Mouse (Mus musculus) heart, adult 2 months (tissue): ENCODE measurements around the gene Anks6. TPM values are rescaled to one million over a fixed set of nuclear protein-coding genes. Genes with fewer than 3 reads are reported as not detected.

Experiments used
- DNase-seq, 2 experiments: peaks; one replicate each; pipeline ENCODE4 v3.0.0; 2021
- H3K27ac ChIP-seq: fragments of 200-600 bp; 2 replicates; pipeline ENCODE4 v1.8.1; 2022
- H3K27me3 ChIP-seq: fragments of 200-500 bp; 2 replicates; pipeline ENCODE4 v1.6.1; 2012; ENCODE audit warnings: mild to moderate bottlenecking, low read length, inconsistent platforms, mixed read lengths; ENCODE audit not compliant: control insufficient read depth, insufficient read depth
- H3K36me3 ChIP-seq: fragments of 200-500 bp; 2 replicates; pipeline ENCODE4 v1.6.1; 2012; ENCODE audit warnings: low read length, inconsistent platforms; ENCODE audit not compliant: control insufficient read depth, insufficient read depth
- H3K4me1 ChIP-seq: fragments of 200-500 bp; 2 replicates; pipeline ENCODE4 v1.6.1; 2011; ENCODE audit warnings: low read length; ENCODE audit not compliant: control insufficient read depth, insufficient read depth
- H3K4me3 ChIP-seq: fragments of 200-600 bp; 2 replicates; pipeline ENCODE4 v1.8.1; 2022
- H3K79me2 ChIP-seq: fragments of 200-500 bp; replicated peaks from 2 replicates; pipeline ENCODE4 v1.6.1; 2012; ENCODE audit warnings: mild to moderate bottlenecking, inconsistent platforms, low read length, moderate library complexity, mixed read lengths; ENCODE audit not compliant: control insufficient read depth, insufficient read depth
- H3K9ac ChIP-seq: fragments of 200-500 bp; 2 replicates; pipeline ENCODE4 v1.6.1; 2012; ENCODE audit warnings: low read depth, mild to moderate bottlenecking, control low read depth, inconsistent platforms, low read length, mixed read lengths
- CTCF ChIP-seq: fragments of 200-600 bp; IDR thresholded peaks from 2 replicates; pipeline ENCODE4 v1.8.1; 2022; ENCODE audit warnings: antibody characterized with exemption, mild to moderate bottlenecking, moderate library complexity
- EP300 ChIP-seq: fragments of 200-500 bp; IDR thresholded peaks from 2 replicates; pipeline ENCODE4 v1.6.1; 2011; ENCODE audit warnings: low read depth, low read length, control low read depth; ENCODE audit not compliant: insufficient read depth
- POLR2A ChIP-seq: fragments of 200-500 bp; IDR thresholded peaks from 2 replicates; pipeline ENCODE4 v1.6.1; 2011; ENCODE audit warnings: mild to moderate bottlenecking, low read depth, low read length, control low read depth; ENCODE audit not compliant: insufficient read depth
- WGBS: fragments of 180-500 bp; shearing (Covaris S2); methylation state at CpG from one replicate; pipeline ENCODE4 v1.1.7; 2018; 5-methylcytosine and 5-hydroxymethylcytosine counted together
- intact Hi-C: fragments of 180-260 bp; cut with DNase I; formaldehyde crosslinking; loops from one replicate; pipeline ENCODE4 v1.15.1; 2025
- polyA plus RNA-seq: library from polyadenylated mRNA; depleted of rRNA; stranded (reverse); fragments of >200 nt; gene quantifications from 2 replicates; pipeline ENCODE4 v1.2.3, GENCODE M21; 2012
- total RNA-seq, 2 experiments: library from RNA; stranded (reverse); gene quantifications; 2 replicates each; pipeline ENCODE4 v1.2.3; 2021

The Anks6 gene
- total and polyA plus RNA-seq, 3 experiments, result 2.8 to 3.4 (median 3.3) TPM

DNA sequence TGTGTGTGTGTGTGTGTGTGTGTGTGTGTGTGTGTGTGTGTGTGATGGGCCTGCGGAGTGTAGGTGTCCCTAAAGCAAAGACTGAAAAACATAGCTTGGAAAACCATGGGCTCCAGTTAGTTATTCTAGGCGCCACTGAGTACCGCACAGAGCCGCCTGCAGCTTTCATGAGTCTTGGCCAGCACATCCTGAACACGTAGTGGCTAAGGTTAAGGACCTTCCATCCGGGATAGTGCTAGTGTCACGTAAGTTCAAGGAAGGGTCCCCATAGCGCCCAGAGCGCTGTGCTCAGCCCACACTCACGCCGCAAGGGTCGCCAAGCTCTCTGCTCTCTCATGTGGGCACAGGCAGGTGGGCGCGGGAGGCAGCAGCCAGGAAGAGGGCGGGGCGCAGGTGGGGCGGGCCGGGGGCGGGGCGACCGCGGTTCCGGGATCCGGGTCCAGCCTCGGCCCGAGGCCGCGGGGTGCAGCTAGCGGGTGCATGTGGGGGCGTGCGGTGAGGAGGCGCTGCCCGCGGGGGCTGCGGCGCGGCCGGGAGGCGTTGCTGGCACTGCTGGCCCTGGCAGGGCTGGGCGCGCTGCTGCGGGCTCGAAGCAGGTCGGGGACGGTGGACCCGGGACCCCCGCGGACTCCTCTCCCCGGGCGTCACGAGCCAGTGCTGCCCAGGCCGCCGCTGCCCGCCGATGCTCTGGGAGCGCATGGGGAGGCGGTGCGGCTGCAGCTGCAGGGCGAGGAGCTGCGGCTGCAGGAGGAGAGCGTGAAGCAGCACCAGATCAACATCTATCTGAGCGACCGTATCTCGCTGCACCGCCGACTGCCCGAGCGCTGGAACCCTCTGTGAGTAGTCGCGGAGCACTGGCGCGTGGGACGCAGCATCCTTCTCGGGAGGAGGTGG, 34.5 kb upstream of the Anks6 start, which contains the start of gene Galnt12:
Gene Galnt12, plus strand, starts transcription at position 417 of the 894 bp plus-strand sequence.
- Histone ChIP-seq H3K79me2 (no peaks in the 10 kb centered on the region), H3K9ac (peak within 1 kb of the TSS; percentile 62), H3K4me1 (no peaks in the 10 kb centered on the region), H3K27ac (no peak within 1 kb of the TSS), H3K36me3 (no peaks in the 10 kb centered on the region), H3K4me3 (peak within 1 kb of the TSS; percentile 53), H3K27me3 (peaks cover 5% of the 10 kb centered on the region)
- no peak for TF ChIP-seq POLR2A
- no peak for TF ChIP-seq CTCF
- no peak for TF ChIP-seq EP300
- peak; percentile 29 to 38 for DNase-seq
- WGBS, result 1% methylated on average over 70 of the region's 74 CpGs
- intact Hi-C loops, result no loop called here

DNA sequence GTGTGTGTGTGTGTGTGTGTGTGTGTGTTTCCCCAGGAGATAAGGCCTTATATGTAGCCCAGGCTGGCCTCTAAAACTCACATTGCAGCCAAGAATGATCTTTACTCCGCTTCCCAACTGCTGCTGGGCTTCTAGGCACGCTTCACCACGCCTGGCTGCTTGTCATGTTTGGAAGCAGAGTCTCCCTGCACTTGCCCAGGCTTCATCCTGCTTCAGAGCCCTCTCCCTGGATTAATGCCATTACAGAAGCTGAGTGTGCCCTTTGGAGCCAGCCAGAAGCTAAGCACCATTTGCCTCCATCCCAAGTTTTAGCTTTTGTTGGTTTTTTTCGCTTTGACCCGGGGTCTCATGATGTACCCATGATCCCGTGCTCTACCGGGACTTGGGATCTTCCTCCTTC, 31.4 kb upstream of the Anks6 start:
- intact Hi-C loops, result no loop called here
- Histone ChIP-seq H3K27me3 (peaks cover 5% of the 10 kb centered on the region), H3K4me1 (no peaks in the 10 kb centered on the region), H3K9ac (no peak overlapping the region), H3K4me3 (no peak overlapping the region), H3K27ac (no peak overlapping the region), H3K79me2 (no peaks in the 10 kb centered on the region), H3K36me3 (no peaks in the 10 kb centered on the region)
- no peak for TF ChIP-seq POLR2A
- TF ChIP-seq EP300, result no peak
- TF ChIP-seq CTCF, result no peak
- WGBS, result 91% methylated on average over 7 of the region's 7 CpGs
- no peak for DNase-seq

- no peak for DNase-seq
- H3K27me3 ChIP-seq, result no peaks in the 10 kb centered on the region; the same call in 1 of the 2 replicates
- 90% methylated on average over 7 of the region's 7 CpGs for WGBS
Observed at GRCm38 (mm10) chr4:47083824-47084223, 26.6 kb upstream of the Anks6 start.

DNA sequence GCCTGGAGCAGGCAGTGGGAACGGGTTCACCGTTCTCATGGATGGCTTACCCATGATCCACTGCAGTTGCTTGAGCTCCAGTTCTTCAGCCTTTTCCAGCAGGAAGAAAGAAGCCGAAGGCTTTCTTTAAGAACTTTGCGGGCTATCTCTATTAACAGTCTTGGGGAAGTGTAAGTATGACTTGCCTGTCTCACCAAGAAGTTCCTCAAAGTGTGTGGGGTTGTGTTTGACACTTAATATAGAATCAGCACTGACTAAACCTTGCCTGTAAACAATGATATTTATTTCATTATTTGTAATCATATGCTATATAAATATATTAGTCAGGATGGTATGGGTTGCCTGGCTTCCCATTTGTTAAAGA, 23.4 kb upstream of the Anks6 start:
- H3K79me2 ChIP-seq, result no peaks in the 10 kb centered on the region
- H3K9ac ChIP-seq, result no peak overlapping the region
- H3K36me3 ChIP-seq, result no peaks in the 10 kb centered on the region
- no peak for DNase-seq
- WGBS, result 88% methylated on average over 4 of the region's 4 CpGs
- intact Hi-C loops, result no loop called here
- TF ChIP-seq CTCF (no peak), POLR2A (no peak), EP300 (no peak)
- no peak overlapping the region for H3K27ac ChIP-seq
- H3K4me1 ChIP-seq, result no peaks in the 10 kb centered on the region
- no peaks in the 10 kb centered on the region for H3K27me3 ChIP-seq
- H3K4me3 ChIP-seq, result no peak overlapping the region

More at GRCm38 (mm10) chr4:47083824-47084223, 26.6 kb upstream of the Anks6 start:
- Histone ChIP-seq H3K27ac (no peak overlapping the region), H3K79me2 (no peaks in the 10 kb centered on the region), H3K4me3 (no peak overlapping the region), H3K36me3 (no peaks in the 10 kb centered on the region), H3K4me1 (no peaks in the 10 kb centered on the region), H3K9ac (no peak overlapping the region)
- TF ChIP-seq CTCF (no peak), EP300 (no peak), POLR2A (no peak)
- intact Hi-C loops, result no loop called here

DNA sequence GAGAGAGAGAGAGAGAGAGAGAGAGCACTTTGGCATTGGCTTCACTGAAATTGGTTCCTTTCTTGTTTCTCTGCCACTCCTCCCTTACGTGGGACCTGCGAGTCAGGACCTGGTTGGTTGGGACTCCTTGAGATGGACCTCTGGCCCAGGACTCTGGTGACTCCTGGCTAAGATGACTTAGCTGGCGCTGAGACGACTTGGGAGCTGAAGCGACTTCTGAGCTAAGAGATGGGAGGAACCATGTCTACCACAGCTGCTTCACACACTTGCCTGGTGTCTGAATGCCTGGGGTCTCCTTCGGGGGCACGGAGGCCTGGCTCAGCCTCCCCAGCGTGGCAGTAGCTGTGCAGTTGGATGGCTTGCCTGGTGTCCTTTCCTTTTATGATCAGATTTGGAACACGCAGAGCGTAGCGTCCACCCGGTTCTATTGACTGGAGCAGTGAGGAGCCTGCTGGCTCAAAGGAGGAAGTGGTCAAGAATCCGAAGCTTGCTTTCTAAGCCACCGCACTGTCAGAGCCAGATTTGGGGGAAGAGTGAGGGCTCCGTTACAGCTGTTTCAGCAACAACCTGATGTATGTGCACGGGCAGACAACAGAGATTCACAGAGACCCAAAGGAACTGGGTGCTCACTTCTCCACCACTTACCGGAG, 22.9 kb upstream of the Anks6 start:
- H3K4me3 ChIP-seq, result no peak overlapping the region
- H3K79me2 ChIP-seq, result no peaks in the 10 kb centered on the region
- H3K27ac ChIP-seq, result no peak overlapping the region
- WGBS, result 78% methylated on average over 17 of the region's 17 CpGs
- intact Hi-C loops, result no loop called here
- DNase-seq, result peak in 1 of 2 experiments; percentile 37
- H3K27me3 ChIP-seq, result no peaks in the 10 kb centered on the region
- no peak overlapping the region for H3K9ac ChIP-seq
- no peaks in the 10 kb centered on the region for H3K4me1 ChIP-seq
- TF ChIP-seq CTCF (no peak), EP300 (no peak), POLR2A (no peak)
- H3K36me3 ChIP-seq, result no peaks in the 10 kb centered on the region

DNA sequence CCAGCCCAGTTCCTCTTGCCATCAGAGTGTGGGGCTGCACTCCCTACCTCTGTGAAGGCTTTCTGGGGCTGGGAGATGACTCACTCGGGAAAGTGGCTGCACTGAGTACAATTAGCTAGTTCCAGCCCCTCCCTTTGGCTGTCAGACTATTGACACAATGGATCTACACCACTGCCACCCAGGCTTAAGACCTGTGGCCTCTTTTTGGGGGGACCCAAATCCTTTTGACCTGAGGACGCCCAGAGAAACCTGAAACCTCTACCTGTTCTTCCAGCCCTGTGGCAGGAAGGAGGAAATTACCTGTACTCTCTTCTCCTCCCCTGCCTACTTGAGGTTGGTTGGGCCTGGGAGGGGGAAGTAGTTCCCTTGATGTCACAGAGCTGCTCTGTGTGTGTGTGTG, 17.8 kb upstream of the Anks6 start:
- intact Hi-C loops, result no loop called here
- Histone ChIP-seq H3K27ac (no peak overlapping the region), H3K4me1 (no peaks in the 10 kb centered on the region), H3K9ac (no peak overlapping the region), H3K27me3 (no peaks in the 10 kb centered on the region), H3K4me3 (no peak overlapping the region), H3K79me2 (no peaks in the 10 kb centered on the region), H3K36me3 (no peaks in the 10 kb centered on the region)
- DNase-seq, result no peak
- 52% methylated on average over 2 of the region's 2 CpGs for WGBS
- TF ChIP-seq EP300, result no peak
- no peak for TF ChIP-seq CTCF
